Mouse (Mus musculus) cortical plate, adult 2 months (tissue): ENCODE measurements around the gene Tmem165.

Source experiments
- CTCF ChIP-seq: fragments of 200-500 bp; IDR thresholded peaks from 2 replicates; pipeline ENCODE4 v1.5.1; 2011; ENCODE audit warnings: mild to moderate bottlenecking, control low read depth, low read length; ENCODE audit not compliant: insufficient read depth; ENCODE audit errors: extremely low read depth
- POLR2A ChIP-seq: fragments of 200-500 bp; IDR thresholded peaks from 2 replicates; pipeline ENCODE4 v1.6.1; 2011; ENCODE audit warnings: mild to moderate bottlenecking, low read length, control low read depth; ENCODE audit not compliant: insufficient read depth; ENCODE audit errors: extremely low read depth

DNA sequence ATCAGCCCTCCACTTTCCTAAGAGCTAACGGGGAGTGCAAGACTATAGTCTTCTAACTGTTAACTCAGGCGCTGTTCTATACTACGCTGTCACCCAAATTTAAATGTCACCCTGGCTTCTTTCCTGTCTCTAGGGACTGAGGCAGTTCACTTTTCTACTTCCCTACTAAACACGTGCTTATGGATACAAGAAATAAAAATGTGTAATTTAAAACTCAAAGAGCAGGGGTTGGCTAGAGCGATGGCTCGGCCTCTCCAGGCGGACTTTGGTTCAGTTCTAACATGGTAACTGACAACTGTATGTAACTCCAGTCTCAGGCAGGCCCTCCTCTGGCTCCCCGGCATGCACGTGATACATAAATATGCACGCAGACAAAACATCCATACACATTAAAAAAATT, 60.8 kb downstream of the Tmem165 start:
- TF ChIP-seq CTCF (no peak), POLR2A (no peak)
